Mouse (Mus musculus) CH12.LX (cell line): ENCODE measurements around the gene Krt71. TPM values are rescaled to one million over a fixed set of nuclear protein-coding genes. Genes with fewer than 3 reads are reported as not detected.

Experiments used
- DNase-seq: peaks from one replicate; pipeline ENCODE4 v3.0.0-alpha.2; 2013; ENCODE audit errors: extremely low read depth
- H3K27ac ChIP-seq: 2 replicates; pipeline ENCODE4 v1.5.1; 2012; ENCODE audit warnings: low read depth, mild to moderate bottlenecking, control low read depth, moderate library complexity; ENCODE audit not compliant: insufficient read depth
- H3K27me3 ChIP-seq: replicated peaks from 2 replicates; pipeline ENCODE3; 2012; ENCODE audit warnings: inconsistent platforms
- H3K36me3 ChIP-seq, 2 experiments: replicated peaks in 1 of 2; 2 replicates each; pipeline versions ENCODE3 to v1.6.1; 2012; ENCODE audit warnings: inconsistent platforms in 1 of 2, low read length in 1 of 2, mild to moderate bottlenecking in 1 of 2, mixed read lengths in 1 of 2, moderate library complexity in 1 of 2; ENCODE audit not compliant: control insufficient read depth in 1 of 2, insufficient read depth in 1 of 2
- H3K4me1 ChIP-seq, 2 experiments: 2 replicates each; pipeline ENCODE4 v1.6.1; 2012; ENCODE audit warnings: inconsistent platforms in 1 of 2, moderate library complexity in 1 of 2; ENCODE audit not compliant: insufficient read depth in 2 of 2, control insufficient read depth in 1 of 2
- H3K4me2 ChIP-seq: 2 replicates; pipeline ENCODE4 v1.6.1; 2012; ENCODE audit warnings: low read depth, mild to moderate bottlenecking, control low read depth; ENCODE audit not compliant: poor library complexity, insufficient read depth, severe bottlenecking
- H3K4me3 ChIP-seq, 3 experiments: fragments of 150-350 bp in 1 of 3; sonication (generic) in 1 of 3; replicated peaks in 1 of 3; 2 replicates each; pipeline versions ENCODE3 to v1.5.1; 2011 to 2012; ENCODE audit warnings: low read depth in 2 of 3, low read length in 2 of 3, mild to moderate bottlenecking in 2 of 3, moderate library complexity in 2 of 3, control low read depth in 1 of 3, improper control_type of control experiment in 1 of 3, inconsistent platforms in 1 of 3, mixed read lengths in 1 of 3; ENCODE audit not compliant: poor library complexity in 1 of 3
- H3K79me2 ChIP-seq: replicated peaks from 2 replicates; pipeline ENCODE4 v1.6.1; 2012; ENCODE audit warnings: mild to moderate bottlenecking, moderate library complexity; ENCODE audit not compliant: control insufficient read depth, poor library complexity, insufficient read depth, severe bottlenecking; ENCODE audit errors: extremely low read depth
- H3K9ac ChIP-seq: 2 replicates; pipeline ENCODE4 v1.6.1; 2012; ENCODE audit warnings: low read depth, mild to moderate bottlenecking, control low read depth, moderate library complexity; ENCODE audit not compliant: insufficient read depth
- H3K9me3 ChIP-seq: replicated peaks from 2 replicates; pipeline ENCODE3; 2012; ENCODE audit warnings: low read length, inconsistent platforms, mixed read lengths
- BHLHE40 ChIP-seq: IDR thresholded peaks from 2 replicates; pipeline ENCODE4 v1.6.1; 2011; ENCODE audit warnings: mild to moderate bottlenecking, low read depth, low read length, improper control_type of control experiment
- CHD2 ChIP-seq: IDR thresholded peaks from 2 replicates; pipeline ENCODE4 v1.6.1; 2011; ENCODE audit warnings: low read length, improper control_type of control experiment
- E2F4 ChIP-seq: IDR thresholded peaks from 2 replicates; pipeline ENCODE4 v1.6.1; 2011; ENCODE audit warnings: low read depth, low read length, improper control_type of control experiment; ENCODE audit not compliant: insufficient replicate concordance
- EP300 ChIP-seq: IDR thresholded peaks from 2 replicates; pipeline ENCODE4 v1.6.1; 2011; ENCODE audit warnings: low read length, improper control_type of control experiment
- ETS1 ChIP-seq: conservative IDR thresholded peaks from 2 replicates; pipeline ENCODE4 v1.6.1; 2012; ENCODE audit warnings: low read depth, mild to moderate bottlenecking, inconsistent platforms, low read length, improper control_type of control experiment, moderate library complexity
- GABPA ChIP-seq: IDR thresholded peaks from 2 replicates; pipeline ENCODE4 v1.6.1; 2012; ENCODE audit warnings: low read depth, low read length, improper control_type of control experiment, inconsistent platforms; ENCODE audit not compliant: insufficient replicate concordance
- IRF4 ChIP-seq: IDR thresholded peaks from 2 replicates; pipeline ENCODE4 v1.6.1; 2014; ENCODE audit warnings: low read depth, mild to moderate bottlenecking, inconsistent platforms, low read length, improper control_type of control experiment
- JUND ChIP-seq: conservative IDR thresholded peaks from 2 replicates; pipeline ENCODE4 v1.6.1; 2011; ENCODE audit warnings: low read depth, low read length, improper control_type of control experiment
- MAX ChIP-seq: IDR thresholded peaks from 2 replicates; pipeline ENCODE4 v1.6.1; 2011; ENCODE audit warnings: low read length, improper control_type of control experiment
- MEF2A ChIP-seq: IDR thresholded peaks from 2 replicates; pipeline ENCODE4 v1.6.1; 2014; ENCODE audit warnings: low read depth, mild to moderate bottlenecking, inconsistent platforms, low read length, improper control_type of control experiment, borderline replicate concordance
- MXI1 ChIP-seq: IDR thresholded peaks from 2 replicates; pipeline ENCODE4 v1.6.1; 2011; ENCODE audit warnings: mild to moderate bottlenecking, low read depth, low read length, improper control_type of control experiment
- NELFE ChIP-seq: IDR thresholded peaks from 2 replicates; pipeline ENCODE4 v1.6.1; 2011; ENCODE audit warnings: low read depth, low read length, improper control_type of control experiment
- NRF1 ChIP-seq: IDR thresholded peaks from 2 replicates; pipeline ENCODE4 v1.6.1; 2014; ENCODE audit warnings: low read depth, mild to moderate bottlenecking, inconsistent platforms, low read length, improper control_type of control experiment, moderate library complexity
- PAX5 ChIP-seq: IDR thresholded peaks from 2 replicates; pipeline ENCODE4 v1.6.1; 2012; ENCODE audit warnings: low read length, inconsistent platforms, mixed read lengths
- POLR2AphosphoS2 ChIP-seq: IDR thresholded peaks from 2 replicates; pipeline ENCODE4 v1.6.1; 2011; ENCODE audit warnings: low read depth, low read length, improper control_type of control experiment
- RCOR1 ChIP-seq: conservative IDR thresholded peaks from 2 replicates; pipeline ENCODE4 v1.6.1; 2012; ENCODE audit warnings: low read depth, mild to moderate bottlenecking, inconsistent platforms, low read length, improper control_type of control experiment
- SIN3A ChIP-seq: IDR thresholded peaks from 2 replicates; pipeline ENCODE4 v1.6.1; 2012; ENCODE audit warnings: low read length, improper control_type of control experiment, inconsistent platforms
- SMC3 ChIP-seq: IDR thresholded peaks from 2 replicates; pipeline ENCODE4 v1.6.1; 2011; ENCODE audit warnings: low read depth, low read length, improper control_type of control experiment
- TBP ChIP-seq: conservative IDR thresholded peaks from 2 replicates; pipeline ENCODE4 v1.6.1; 2011; ENCODE audit warnings: low read depth, low read length, improper control_type of control experiment
- TCF12 ChIP-seq: IDR thresholded peaks from 2 replicates; pipeline ENCODE4 v1.6.1; 2014; ENCODE audit warnings: low read depth, mild to moderate bottlenecking, inconsistent platforms, low read length, improper control_type of control experiment
- USF2 ChIP-seq: conservative IDR thresholded peaks from 2 replicates; pipeline ENCODE4 v1.6.1; 2011; ENCODE audit warnings: low read depth, low read length, improper control_type of control experiment
- ZC3H11A ChIP-seq: IDR thresholded peaks from 2 replicates; pipeline ENCODE4 v1.6.1; 2012; ENCODE audit warnings: low read depth, mild to moderate bottlenecking, inconsistent platforms, low read length, improper control_type of control experiment
- ZKSCAN1 ChIP-seq: IDR thresholded peaks from 2 replicates; pipeline ENCODE4 v1.6.1; 2012; ENCODE audit warnings: low read depth, inconsistent platforms, low read length, improper control_type of control experiment, borderline replicate concordance
- ZNF384 ChIP-seq: IDR thresholded peaks from 2 replicates; pipeline ENCODE4 v1.6.1; 2012; ENCODE audit warnings: low read depth, low read length, improper control_type of control experiment, inconsistent platforms
- dilution Hi-C: fragments of 300-500 bp; cut with MboI; formaldehyde crosslinking; loops from 2 replicates; pipeline ENCODE4 v1.14.3; 2020; ENCODE audit warnings: low sequenced_read_pairs; ENCODE audit not compliant: extremely low pct_unique_long_range_greater_than_20kb, extremely low pct_ligation_motif_present
- in situ Hi-C: fragments of 300-500 bp; cut with MboI; formaldehyde crosslinking; loops from 3 replicates; pipeline ENCODE4 v1.14.3; 2019; ENCODE audit warnings: low sequenced_read_pairs, low pct_ligation_motif_present, low pct_unique_long_range_greater_than_20kb, mixed read lengths
- polyA plus RNA-seq: library from polyadenylated mRNA; unstranded; fragments of >175 nt; gene quantifications from 2 replicates; pipeline ENCODE4 v1.2.1, GENCODE M21; 2012; ENCODE audit warnings: low read depth; ENCODE audit not compliant: insufficient read length
- total RNA-seq, 2 experiments: library from RNA; depleted of rRNA; stranded (reverse); fragments of 300-350 nt in 1 of 2; fragments of >200 nt in 1 of 2; gene quantifications; 2 replicates each; pipeline ENCODE4 v1.2.3; 2012 to 2014

The Krt71 gene
- total and polyA plus RNA-seq, 3 experiments, result not detected

DNA sequence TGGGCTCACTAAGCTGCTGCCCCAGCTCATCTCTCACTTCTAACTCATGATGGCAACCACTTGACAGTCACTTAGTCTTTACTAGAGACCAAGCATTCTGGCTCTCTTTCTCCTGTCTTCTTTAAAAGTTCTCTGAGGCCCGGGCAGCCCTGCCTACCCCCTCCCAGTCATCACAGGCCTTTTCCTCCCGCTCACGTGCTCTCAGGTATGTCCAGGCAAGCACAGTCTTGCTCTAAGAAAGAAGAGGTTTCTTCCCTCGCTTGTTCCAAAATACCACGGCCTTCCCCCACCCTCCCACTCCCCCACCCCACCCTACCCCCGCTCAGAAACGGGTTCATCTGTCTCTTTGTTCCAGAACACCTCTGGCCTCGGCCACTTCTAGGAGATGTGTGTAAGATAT is 27.3 kb upstream of the Krt71 start:
- TF ChIP-seq RCOR1 (no peak), SMC3 (no peak)
- no peaks in the 10 kb centered on the region for H3K36me3 ChIP-seq
- no peak overlapping the region for H3K4me3 ChIP-seq
- no peaks in the 10 kb centered on the region for H3K9me3 ChIP-seq
- no peaks in the 10 kb centered on the region for H3K4me1 ChIP-seq
- no peak overlapping the region for H3K4me2 ChIP-seq
- no peak for DNase-seq
- H3K27me3 ChIP-seq, result peaks cover 90% of the 10 kb centered on the region
- H3K27ac ChIP-seq, result no peak overlapping the region
- dilution Hi-C loops, result no loop called here
- no peak overlapping the region for H3K9ac ChIP-seq
- no peaks in the 10 kb centered on the region for H3K79me2 ChIP-seq
- in situ Hi-C loops, result loop anchor here (5.0 to 10.0 kb wide), 3 partner anchors 212 to 435 kb away; no protein-coding TSS in a partner anchor

DNA sequence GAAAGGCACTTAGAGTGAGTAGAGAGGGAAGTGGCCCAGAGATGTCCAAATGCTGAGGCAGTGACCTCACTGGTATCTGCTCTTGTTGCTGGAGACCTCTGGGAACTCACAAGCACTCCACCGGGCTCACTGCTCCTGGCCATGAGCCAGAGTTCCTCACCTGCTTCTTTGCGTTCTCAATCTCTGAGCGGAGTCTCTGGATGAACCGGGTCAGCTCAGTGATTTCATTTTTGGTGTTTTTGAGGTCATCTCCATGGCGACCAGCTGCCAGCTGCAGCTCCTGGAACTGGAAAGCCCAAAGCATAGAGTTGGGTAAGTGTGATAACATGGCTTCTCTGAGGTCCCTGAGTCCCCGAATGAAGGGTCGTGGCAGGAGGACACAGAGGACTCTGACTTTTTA is 5.1 kb downstream of the Krt71 start:
- no peak overlapping the region for H3K4me2 ChIP-seq
- H3K27me3 ChIP-seq, result peaks cover 94% of the 10 kb centered on the region
- in situ Hi-C loops, result no loop called here
- H3K4me1 ChIP-seq, result no peaks in the 10 kb centered on the region
- H3K36me3 ChIP-seq, result no peaks in the 10 kb centered on the region
- H3K4me3 ChIP-seq, result no peak overlapping the region
- TF ChIP-seq POLR2AphosphoS2, result no peak
- TF ChIP-seq USF2, result no peak
- TF ChIP-seq ZC3H11A, result no peak
- no peak for TF ChIP-seq TCF12
- no peak for TF ChIP-seq IRF4
- no peak for TF ChIP-seq ZKSCAN1
- TF ChIP-seq ETS1, result no peak
- no peak for TF ChIP-seq BHLHE40
- TF ChIP-seq MAX, result no peak
- TF ChIP-seq SMC3, result no peak
- TF ChIP-seq, all 38 proteins: peak for 0
- Histone ChIP-seq H3K27ac (no peak overlapping the region), H3K9me3 (no peaks in the 10 kb centered on the region), H3K9ac (no peak overlapping the region), H3K79me2 (no peaks in the 10 kb centered on the region)
- no peak for DNase-seq
- dilution Hi-C loops, result no loop called here

DNA sequence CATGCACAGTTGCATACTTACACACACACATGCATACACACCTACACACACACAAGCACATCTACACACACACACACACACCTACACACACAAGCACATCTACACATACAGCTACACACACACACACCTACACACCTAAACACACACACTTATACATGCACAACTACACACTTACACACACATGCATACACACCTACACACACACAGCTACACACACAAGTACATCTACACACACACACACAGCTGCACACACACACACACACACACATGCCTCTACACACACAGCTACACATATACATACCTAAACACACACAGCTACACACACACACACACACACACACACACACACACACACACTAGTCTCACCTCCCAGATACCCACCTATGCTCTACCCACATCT is 12.3 kb downstream of the Krt71 start:
- DNase-seq, result no peak
- in situ Hi-C loops, result no loop called here
- dilution Hi-C loops, result no loop called here

More for the DNA sequence above, 12.3 kb downstream of the Krt71 start:
- Histone ChIP-seq H3K36me3 (no peaks in the 10 kb centered on the region), H3K9me3 (no peaks in the 10 kb centered on the region), H3K9ac (no peak overlapping the region), H3K79me2 (no peaks in the 10 kb centered on the region)
- no peak for TF ChIP-seq ETS1
- no peak for TF ChIP-seq MEF2A
- TF ChIP-seq JUND, result no peak
- TF ChIP-seq CHD2, result no peak
- TF ChIP-seq GABPA, result no peak
- no peak for TF ChIP-seq TCF12
- TF ChIP-seq E2F4, result no peak
- no peak for TF ChIP-seq PAX5
- no peak for TF ChIP-seq ZC3H11A
- no peak for TF ChIP-seq NELFE
- TF ChIP-seq ZNF384, result no peak
- TF ChIP-seq TBP, result no peak
- no peak for TF ChIP-seq NRF1
- TF ChIP-seq EP300, result no peak
- TF ChIP-seq SIN3A, result no peak
- no peak for TF ChIP-seq MXI1
- no peak for TF ChIP-seq ZKSCAN1
- TF ChIP-seq, all 38 proteins: peak for 0
- no peak overlapping the region for H3K27ac ChIP-seq
- no peak overlapping the region for H3K4me3 ChIP-seq
- no peaks in the 10 kb centered on the region for H3K4me1 ChIP-seq
- peaks cover 91% of the 10 kb centered on the region for H3K27me3 ChIP-seq
- H3K4me2 ChIP-seq, result no peak overlapping the region
